Mouse (Mus musculus) midbrain, embryonic 11.5 days (tissue): Measurements from ENCODE around the gene Glul. TPM values are rescaled to one million over a fixed set of nuclear protein-coding genes. Genes with fewer than 3 reads are reported as not detected.

Source experiments
- ATAC-seq: fragments of 200-750 bp; cut with Nextera tagmentation; 2 replicates; pipeline ENCODE4 v1.8.0; 2017; ENCODE audit warnings: moderate TSS enrichment, moderate library complexity; ENCODE audit not compliant: low FRiP score
- DNase-seq: peaks from one replicate; pipeline ENCODE4 v3.0.0; 2015; ENCODE audit warnings: low spot score; ENCODE audit errors: missing footprints
- H3K27ac ChIP-seq: fragments of 300-500 bp; sonication (generic); 2 replicates; pipeline ENCODE4 v1.5.1; 2014; ENCODE audit warnings: low read depth, low read length
- H3K27me3 ChIP-seq: fragments of 300-500 bp; sonication (generic); 2 replicates; pipeline ENCODE4 v1.6.1; 2014; ENCODE audit warnings: mild to moderate bottlenecking, low read length, moderate library complexity, mixed read lengths; ENCODE audit not compliant: control insufficient read depth, insufficient read depth
- H3K36me3 ChIP-seq: fragments of 300-500 bp; sonication (generic); 2 replicates; pipeline ENCODE4 v1.6.1; 2014; ENCODE audit warnings: mild to moderate bottlenecking, low read length, moderate library complexity, mixed read lengths; ENCODE audit not compliant: control insufficient read depth, insufficient read depth
- H3K4me1 ChIP-seq: fragments of 300-500 bp; sonication (generic); 2 replicates; pipeline ENCODE4 v1.6.1; 2014; ENCODE audit warnings: low read length; ENCODE audit not compliant: control insufficient read depth, insufficient read depth
- H3K4me2 ChIP-seq: fragments of 300-500 bp; sonication (generic); 2 replicates; pipeline ENCODE4 v1.6.1; 2014; ENCODE audit warnings: mild to moderate bottlenecking, moderate library complexity
- H3K4me3 ChIP-seq: fragments of 300-500 bp; sonication (generic); 2 replicates; pipeline ENCODE4 v1.5.1; 2014; ENCODE audit warnings: low read depth, low read length
- H3K9ac ChIP-seq: fragments of 300-500 bp; sonication (generic); 2 replicates; pipeline ENCODE4 v1.6.1; 2014; ENCODE audit warnings: low read length
- H3K9me3 ChIP-seq: fragments of 300-500 bp; sonication (generic); 2 replicates; pipeline ENCODE4 v1.6.1; 2016; ENCODE audit warnings: low read length; ENCODE audit not compliant: control insufficient read depth
- WGBS: fragments of 180-500 bp; shearing (Covaris S2); extraction: QIAGEN DNeasy Blood & Tissue Kit; methylation state at CpG from one replicate; pipeline ENCODE4 v1.1.7; 2014; 5-methylcytosine and 5-hydroxymethylcytosine counted together
- polyA plus RNA-seq: library from polyadenylated mRNA; unstranded; fragments of >200 nt; fragmentation: Nextera tagmentation; extraction: Ambion mirVana; gene quantifications from 2 replicates; pipeline ENCODE4 v1.2.1, GENCODE M21; 2014

The Glul gene
- polyA plus RNA-seq, 1 experiment from 2014 or later = 121 TPM

DNA sequence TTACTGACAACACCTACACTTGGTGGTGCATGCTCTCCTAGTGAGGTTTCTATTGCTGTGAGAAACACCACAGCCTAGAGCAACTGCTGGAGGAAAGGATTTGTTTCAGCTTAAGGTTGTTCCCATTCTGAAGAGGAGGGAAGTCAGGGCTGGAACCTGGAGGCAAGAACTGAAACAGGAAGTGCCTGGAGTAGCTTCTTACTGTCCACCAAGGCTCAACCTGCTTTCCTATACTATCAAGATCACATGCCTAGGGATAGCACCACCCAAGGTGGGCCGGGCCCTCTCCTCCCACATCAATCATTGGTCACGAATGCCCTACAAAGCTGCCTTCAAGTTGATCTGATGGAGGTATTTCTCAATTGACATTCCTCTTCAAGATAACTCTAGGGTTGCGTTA is 21.9 kb downstream of the Glul start:
- H3K4me2 ChIP-seq = no peak overlapping the region
- no peaks in the 10 kb centered on the region for H3K36me3 ChIP-seq
- no peaks in the 10 kb centered on the region for H3K27me3 ChIP-seq
- ATAC-seq (no peak), DNase-seq (no peak)
- H3K4me3 ChIP-seq = no peak overlapping the region
- WGBS = 95% methylated on average over 3 of the region's 3 CpGs
- no peak overlapping the region for H3K9ac ChIP-seq
- H3K4me1 ChIP-seq = no peaks in the 10 kb centered on the region
- no peak overlapping the region for H3K27ac ChIP-seq
- no peaks in the 10 kb centered on the region for H3K9me3 ChIP-seq

- Histone ChIP-seq H3K27me3 (no peaks in the 10 kb centered on the region), H3K4me3 (no peak overlapping the region), H3K4me2 (no peak overlapping the region), H3K27ac (no peak overlapping the region), H3K36me3 (no peaks in the 10 kb centered on the region), H3K9me3 (no peaks in the 10 kb centered on the region), H3K9ac (no peak overlapping the region), H3K4me1 (no peaks in the 10 kb centered on the region)
- ATAC-seq = no peak
- WGBS = 65% methylated on average over 5 of the region's 5 CpGs
- DNase-seq = no peak
Measured at GRCm38 (mm10) chr1:153922571-153923021, 22.9 kb downstream of the Glul start.

DNA sequence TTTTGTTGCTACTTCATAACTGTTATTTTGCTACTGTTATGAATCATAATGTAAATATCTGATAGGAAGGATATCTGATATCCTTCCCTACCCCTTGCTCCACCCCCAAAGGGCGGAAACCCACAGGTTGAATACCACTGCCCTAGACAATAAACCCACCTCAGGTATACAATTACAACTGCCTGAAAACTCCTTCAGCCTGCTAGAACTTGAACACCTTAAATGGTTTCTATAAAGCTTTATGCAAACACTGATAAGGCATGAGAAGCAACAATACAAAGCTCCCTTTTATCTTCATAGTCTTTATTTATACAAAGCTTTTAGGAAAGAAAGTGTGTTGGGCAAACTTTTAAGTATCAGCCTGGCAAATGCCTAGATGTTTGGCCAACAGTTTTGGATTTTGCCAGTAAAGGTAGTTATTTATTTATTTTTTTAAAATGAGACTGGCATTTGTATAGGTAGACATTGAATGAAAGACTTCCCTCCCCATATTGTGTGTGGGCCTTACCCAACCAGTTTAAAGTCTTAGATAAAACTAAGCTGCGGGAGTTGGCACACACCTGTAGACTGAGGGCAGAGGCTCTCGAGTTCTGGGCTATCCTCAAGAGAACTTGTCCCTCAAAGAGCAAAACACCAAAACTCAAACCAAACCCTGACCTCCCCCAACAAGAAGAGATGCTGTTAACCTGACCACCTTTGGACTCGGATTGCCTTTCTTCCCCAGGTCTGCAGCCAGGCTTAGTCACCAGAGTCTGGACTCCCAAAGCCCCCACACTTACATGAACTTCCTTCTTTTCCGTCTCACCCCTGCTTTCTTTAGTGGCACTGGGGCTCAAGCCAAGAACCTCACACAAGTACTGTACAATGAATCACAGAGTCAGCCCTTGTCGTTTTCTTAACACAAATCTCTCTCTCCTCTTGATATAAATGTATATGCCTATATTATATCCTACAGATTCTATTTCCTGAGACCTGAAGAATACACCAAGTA is 24.9 kb downstream of the Glul start:
- Histone ChIP-seq H3K36me3 (no peaks in the 10 kb centered on the region), H3K4me2 (no peak overlapping the region), H3K9ac (no peak overlapping the region), H3K4me3 (no peak overlapping the region), H3K4me1 (no peaks in the 10 kb centered on the region), H3K9me3 (no peaks in the 10 kb centered on the region), H3K27me3 (no peaks in the 10 kb centered on the region), H3K27ac (no peak overlapping the region)
- no peak for ATAC-seq
- 88% methylated on average over 6 of the region's 6 CpGs for WGBS
- peak; percentile 14 for DNase-seq

- H3K4me2 ChIP-seq = no peak overlapping the region
- 89% methylated on average over 2 of the region's 2 CpGs for WGBS
- H3K9ac ChIP-seq = no peak overlapping the region
- H3K27me3 ChIP-seq = no peaks in the 10 kb centered on the region
- H3K4me1 ChIP-seq = no peaks in the 10 kb centered on the region
- no peak overlapping the region for H3K27ac ChIP-seq
- H3K4me3 ChIP-seq = no peak overlapping the region
- H3K9me3 ChIP-seq = no peaks in the 10 kb centered on the region
- H3K36me3 ChIP-seq = no peaks in the 10 kb centered on the region
- ATAC-seq (no peak), DNase-seq (no peak)
Measured at GRCm38 (mm10) chr1:153930431-153930830, 30.7 kb downstream of the Glul start.

GRCm38 (mm10) chr1:153933772-153934171 is 34.0 kb downstream of the Glul start:
- H3K27me3 ChIP-seq = no peaks in the 10 kb centered on the region
- H3K36me3 ChIP-seq = no peaks in the 10 kb centered on the region
- DNase-seq (no peak), ATAC-seq (no peak)
- 93% methylated on average over 1 of the region's 1 CpGs for WGBS
- H3K4me3 ChIP-seq = no peak overlapping the region
- H3K4me1 ChIP-seq = no peaks in the 10 kb centered on the region
- no peak overlapping the region for H3K27ac ChIP-seq
- H3K9me3 ChIP-seq = no peaks in the 10 kb centered on the region
- no peak overlapping the region for H3K9ac ChIP-seq
- H3K4me2 ChIP-seq = no peak overlapping the region

DNA sequence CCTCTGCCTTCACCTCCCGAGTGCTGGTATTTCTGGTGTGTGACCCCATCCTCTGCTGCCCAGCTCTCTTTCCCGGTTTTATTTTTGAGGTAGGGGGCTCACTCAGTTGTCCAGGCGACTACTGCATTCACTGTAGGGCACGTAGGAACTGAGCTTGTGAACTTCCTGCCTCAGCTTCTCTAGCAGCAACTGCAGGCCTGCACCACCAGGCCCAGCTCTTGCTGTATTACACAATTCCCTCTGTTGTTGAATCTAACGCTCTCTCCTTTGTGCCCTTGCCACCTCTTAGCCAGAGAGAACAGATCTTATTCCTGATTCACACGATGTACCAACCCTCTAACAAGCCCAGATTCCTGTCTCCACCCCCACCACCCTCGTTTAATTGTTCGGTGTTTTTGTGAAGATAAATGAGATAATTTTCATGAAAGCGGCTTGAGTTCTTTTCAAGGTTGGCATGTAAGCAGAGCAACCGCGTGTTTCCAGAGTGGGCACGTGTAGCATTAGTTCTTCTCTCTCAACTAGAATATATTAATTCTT is 36.2 kb downstream of the Glul start:
- no peaks in the 10 kb centered on the region for H3K36me3 ChIP-seq
- H3K9me3 ChIP-seq = no peaks in the 10 kb centered on the region
- no peaks in the 10 kb centered on the region for H3K4me1 ChIP-seq
- peak; percentile 60 for DNase-seq
- WGBS = 84% methylated on average over 12 of the region's 12 CpGs
- H3K4me3 ChIP-seq = no peak overlapping the region
- H3K27ac ChIP-seq = no peak overlapping the region
- H3K9ac ChIP-seq = no peak overlapping the region
- H3K27me3 ChIP-seq = no peaks in the 10 kb centered on the region
- no peak for ATAC-seq
- no peak overlapping the region for H3K4me2 ChIP-seq

- WGBS = 95% methylated on average over 2 of the region's 2 CpGs
- Histone ChIP-seq H3K9me3 (no peaks in the 10 kb centered on the region), H3K4me1 (no peaks in the 10 kb centered on the region), H3K27ac (no peak overlapping the region), H3K4me3 (no peak overlapping the region), H3K27me3 (no peaks in the 10 kb centered on the region), H3K36me3 (no peaks in the 10 kb centered on the region), H3K4me2 (no peak overlapping the region), H3K9ac (no peak overlapping the region)
- no peak for DNase-seq
- no peak for ATAC-seq
Measured at GRCm38 (mm10) chr1:153937025-153937424, 37.3 kb downstream of the Glul start.

- DNase-seq = peak; percentile 33
- ATAC-seq = no peak
- Histone ChIP-seq H3K9ac (no peak overlapping the region), H3K4me2 (no peak overlapping the region), H3K4me3 (no peak overlapping the region), H3K36me3 (no peaks in the 10 kb centered on the region), H3K4me1 (no peaks in the 10 kb centered on the region), H3K27me3 (no peaks in the 10 kb centered on the region), H3K9me3 (no peaks in the 10 kb centered on the region), H3K27ac (no peak overlapping the region)
- 88% methylated on average over 2 of the region's 2 CpGs for WGBS
Measured at GRCm38 (mm10) chr1:153940986-153941385, 41.2 kb downstream of the Glul start.

- Histone ChIP-seq H3K9me3 (no peaks in the 10 kb centered on the region), H3K36me3 (no peaks in the 10 kb centered on the region), H3K27ac (no peak overlapping the region), H3K4me1 (no peaks in the 10 kb centered on the region; the same call in 1 of the 2 replicates), H3K27me3 (no peaks in the 10 kb centered on the region), H3K9ac (no peak overlapping the region), H3K4me3 (no peak overlapping the region), H3K4me2 (no peak overlapping the region)
- no peak for ATAC-seq
- DNase-seq = no peak
- WGBS = 71% methylated on average over 5 of the region's 5 CpGs
Measured at GRCm38 (mm10) chr1:153945181-153945580, 45.4 kb downstream of the Glul start.
